Mouse (Mus musculus) heart, adult 2 months (tissue): ENCODE results near the gene Ncstn.

ENCODE experiments used
- EP300 ChIP-seq: fragments of 200-500 bp; IDR thresholded peaks from 2 replicates; pipeline ENCODE4 v1.6.1; 2011; ENCODE audit warnings: low read depth, low read length, control low read depth; ENCODE audit not compliant: insufficient read depth
- POLR2A ChIP-seq: fragments of 200-500 bp; IDR thresholded peaks from 2 replicates; pipeline ENCODE4 v1.6.1; 2011; ENCODE audit warnings: mild to moderate bottlenecking, low read depth, low read length, control low read depth; ENCODE audit not compliant: insufficient read depth

DNA sequence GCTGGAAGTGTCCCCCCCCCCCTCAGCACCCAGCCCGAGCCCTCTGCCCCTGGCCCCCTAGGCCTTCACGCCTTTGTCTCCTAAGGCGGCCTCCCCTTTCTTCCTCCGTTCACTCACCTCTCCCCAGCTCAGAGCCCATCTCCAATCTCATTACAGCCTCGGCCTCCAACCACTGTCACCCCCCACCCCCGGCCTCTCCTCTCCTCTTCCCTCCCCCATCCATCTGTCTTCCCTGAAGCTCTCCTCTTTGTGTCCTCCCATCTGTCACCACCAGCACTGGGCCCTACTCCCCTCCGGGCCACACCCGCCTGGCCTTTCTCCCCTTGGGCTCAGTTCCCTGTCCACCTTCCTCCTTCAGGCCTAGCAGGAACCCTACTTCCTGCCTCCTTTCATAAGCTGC, 21.4 kb downstream of the Ncstn start:
- TF ChIP-seq POLR2A, result no peak
- TF ChIP-seq EP300, result no peak
